Mouse (Mus musculus): Measurements from ENCODE around the gene Igsf10.

DNA sequence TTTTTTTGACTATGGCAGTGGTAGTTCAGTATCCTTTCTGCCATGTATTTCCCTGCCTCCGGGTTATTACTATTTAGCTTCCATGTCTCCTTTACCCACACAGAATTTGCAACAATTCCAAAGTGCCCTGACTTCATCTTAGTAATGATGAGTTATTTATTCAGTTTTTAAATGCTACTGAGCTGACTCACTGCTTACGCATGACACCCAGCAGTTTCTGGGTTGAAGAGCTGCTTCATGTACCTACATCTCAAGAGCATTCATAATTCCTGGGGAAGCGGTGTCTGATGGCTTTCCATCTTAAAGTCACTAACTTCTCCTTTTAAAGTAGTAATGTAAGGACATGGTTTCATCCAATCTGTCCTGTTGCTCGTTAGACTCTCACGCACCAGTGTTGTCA is 39.2 kb downstream of the Igsf10 start:
- no peak for TF ChIP-seq POLR2A (IDR thresholded peaks at IDR 0.05; ENCODE audit: borderline replicate concordance, control insufficient read depth, low read depth, low read length)
- TF ChIP-seq CTCF (IDR thresholded peaks at IDR 0.05; ENCODE audit: control insufficient read depth, insufficient read depth, low read length) = no peak

Data from bone marrow, adult 2 months (tissue).